Mouse (Mus musculus) heart, embryonic 16.5 days (tissue): ENCODE data around the gene Slc7a5. TPM values are rescaled to one million over a fixed set of nuclear protein-coding genes. Genes with fewer than 3 reads are reported as not detected.

Experiments used
- ATAC-seq: fragments of 200-750 bp; cut with Nextera tagmentation; replicated peaks from 2 replicates; pipeline ENCODE4 v1.8.0; 2017; ENCODE audit warnings: moderate number of reproducible peaks; ENCODE audit not compliant: insufficient read depth, low FRiP score; ENCODE audit errors: extremely low read depth
- H3K27ac ChIP-seq: fragments of 300-500 bp; sonication (generic); 2 replicates; pipeline ENCODE4 v1.5.1; 2014; ENCODE audit warnings: mild to moderate bottlenecking, low read length, control low read depth, moderate library complexity
- H3K27me3 ChIP-seq: fragments of 300-500 bp; sonication (generic); 2 replicates; pipeline ENCODE4 v1.6.1; 2014; ENCODE audit warnings: low read length, mixed read lengths; ENCODE audit not compliant: control insufficient read depth, insufficient read depth
- H3K36me3 ChIP-seq: fragments of 300-500 bp; sonication (generic); 2 replicates; pipeline ENCODE4 v1.6.1; 2014; ENCODE audit not compliant: control insufficient read depth, insufficient read depth
- H3K4me1 ChIP-seq: fragments of 300-500 bp; sonication (generic); 2 replicates; pipeline ENCODE4 v1.6.1; 2014; ENCODE audit warnings: low read length, mixed read lengths; ENCODE audit not compliant: control insufficient read depth, insufficient read depth
- H3K4me2 ChIP-seq: fragments of 300-500 bp; sonication (generic); 2 replicates; pipeline ENCODE4 v1.6.1; 2014; ENCODE audit warnings: low read depth, mild to moderate bottlenecking, control low read depth, low read length
- H3K4me3 ChIP-seq: fragments of 300-500 bp; sonication (generic); 2 replicates; pipeline ENCODE4 v1.5.1; 2014; ENCODE audit warnings: mild to moderate bottlenecking, control low read depth, low read length
- H3K9ac ChIP-seq: fragments of 300-500 bp; sonication (generic); 2 replicates; pipeline ENCODE4 v1.6.1; 2014; ENCODE audit warnings: low read length, control low read depth
- H3K9me3 ChIP-seq: fragments of 300-500 bp; sonication (generic); replicated peaks from 2 replicates; pipeline ENCODE4 v1.6.1; 2016; ENCODE audit warnings: low read length; ENCODE audit not compliant: control insufficient read depth
- WGBS: fragments of 180-500 bp; shearing (Covaris S2); extraction: QIAGEN DNeasy Blood & Tissue Kit; methylation state at CpG from one replicate; pipeline ENCODE4 v1.1.7; 2014; 5-methylcytosine and 5-hydroxymethylcytosine counted together
- polyA plus RNA-seq: library from polyadenylated mRNA; unstranded; fragments of >200 nt; fragmentation: Nextera tagmentation; extraction: Ambion mirVana; gene quantifications from 2 replicates; pipeline ENCODE4 v1.2.1, GENCODE M21; 2015

Slc7a5 gene
- polyA plus RNA-seq, 1 experiment from 2014 or later, result 14.4 TPM

DNA sequence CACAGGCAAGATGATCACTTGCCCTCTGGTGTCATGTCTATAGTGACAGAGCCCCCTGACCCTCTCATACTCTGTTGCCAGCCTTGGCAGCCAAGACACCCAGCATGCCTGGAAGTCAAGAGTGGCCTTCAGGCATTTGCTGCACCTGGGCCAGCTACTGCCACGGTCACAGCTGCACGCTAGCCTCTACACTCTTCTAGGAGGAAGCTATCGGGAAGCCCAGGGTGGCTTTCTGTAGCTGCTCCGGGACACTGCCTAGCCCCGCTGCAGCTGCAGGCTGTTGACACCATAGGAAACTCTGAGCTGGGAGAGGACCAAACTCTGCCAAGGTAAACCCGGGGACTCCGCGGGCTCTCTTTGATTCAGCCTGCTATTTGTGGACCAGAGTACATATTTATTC, 5.9 kb upstream of the Slc7a5 start:
- no peaks in the 10 kb centered on the region for H3K9me3 ChIP-seq
- H3K27me3 ChIP-seq, result no peaks in the 10 kb centered on the region; the same call in 1 of the 2 replicates
- no peak overlapping the region for H3K4me3 ChIP-seq
- H3K9ac ChIP-seq, result no peak overlapping the region
- no peak for ATAC-seq
- 75% methylated on average over 8 of the region's 8 CpGs for WGBS
- no peaks in the 10 kb centered on the region for H3K36me3 ChIP-seq
- H3K4me1 ChIP-seq, result peaks cover 3% of the 10 kb centered on the region; the same call in 1 of the 2 replicates
- no peak overlapping the region for H3K4me2 ChIP-seq
- H3K27ac ChIP-seq, result no peak overlapping the region

DNA sequence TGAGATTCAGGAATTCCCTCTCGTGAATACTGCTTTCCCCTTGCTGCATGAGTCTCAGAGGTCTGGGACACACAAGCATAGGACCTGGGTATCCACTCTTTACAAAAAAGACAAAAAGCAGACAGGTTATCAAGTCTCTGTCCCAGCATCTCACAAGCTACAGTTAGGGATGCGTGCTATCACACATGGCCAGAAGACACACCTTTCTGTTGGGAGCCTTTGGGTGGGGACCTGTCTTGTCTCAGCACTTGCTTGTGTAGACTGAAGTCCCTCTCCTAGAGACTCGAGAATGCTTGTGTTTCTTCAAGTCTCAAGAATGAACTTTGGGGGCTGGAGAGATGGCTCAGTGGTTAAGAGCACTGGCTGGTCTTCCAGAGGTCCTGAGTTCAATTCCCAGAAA, 5.3 kb upstream of the Slc7a5 start:
- no peaks in the 10 kb centered on the region for H3K9me3 ChIP-seq
- no peak overlapping the region for H3K4me3 ChIP-seq
- peaks cover 7% of the 10 kb centered on the region for H3K4me1 ChIP-seq
- 62% methylated on average over 3 of the region's 3 CpGs for WGBS
- no peak overlapping the region for H3K4me2 ChIP-seq
- H3K9ac ChIP-seq, result no peak overlapping the region
- no peaks in the 10 kb centered on the region for H3K36me3 ChIP-seq
- no peak overlapping the region for H3K27ac ChIP-seq
- ATAC-seq, result no peak
- H3K27me3 ChIP-seq, result no peaks in the 10 kb centered on the region; the same call in 1 of the 2 replicates

DNA sequence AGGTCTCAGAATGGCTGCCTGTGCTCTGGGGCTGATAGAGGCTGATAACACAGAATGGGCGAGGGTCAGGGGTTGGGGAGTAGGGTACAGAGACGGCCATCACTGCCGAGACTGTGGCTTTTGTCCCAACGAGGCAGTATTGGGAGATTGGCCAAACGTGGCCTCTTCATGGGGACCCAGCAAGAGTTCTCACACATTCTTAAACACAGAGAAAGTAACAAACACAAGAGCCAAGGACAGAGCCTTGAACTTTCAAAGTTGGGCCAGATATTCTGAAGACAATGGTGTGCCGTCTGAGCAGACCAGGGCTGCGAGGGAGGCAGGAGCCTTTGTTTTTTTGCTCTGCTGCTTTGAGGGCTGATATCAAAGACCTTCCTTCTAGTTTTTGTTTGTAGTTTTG, 4.5 kb upstream of the Slc7a5 start:
- no peak overlapping the region for H3K4me2 ChIP-seq
- no peaks in the 10 kb centered on the region; the same call in 1 of the 2 replicates for H3K27me3 ChIP-seq
- H3K36me3 ChIP-seq, result no peaks in the 10 kb centered on the region
- H3K9ac ChIP-seq, result no peak overlapping the region
- no peak overlapping the region for H3K4me3 ChIP-seq
- no peaks in the 10 kb centered on the region for H3K9me3 ChIP-seq
- ATAC-seq, result no peak
- H3K27ac ChIP-seq, result no peak overlapping the region
- WGBS, result 65% methylated on average over 7 of the region's 7 CpGs
- peaks cover 8% of the 10 kb centered on the region for H3K4me1 ChIP-seq

DNA sequence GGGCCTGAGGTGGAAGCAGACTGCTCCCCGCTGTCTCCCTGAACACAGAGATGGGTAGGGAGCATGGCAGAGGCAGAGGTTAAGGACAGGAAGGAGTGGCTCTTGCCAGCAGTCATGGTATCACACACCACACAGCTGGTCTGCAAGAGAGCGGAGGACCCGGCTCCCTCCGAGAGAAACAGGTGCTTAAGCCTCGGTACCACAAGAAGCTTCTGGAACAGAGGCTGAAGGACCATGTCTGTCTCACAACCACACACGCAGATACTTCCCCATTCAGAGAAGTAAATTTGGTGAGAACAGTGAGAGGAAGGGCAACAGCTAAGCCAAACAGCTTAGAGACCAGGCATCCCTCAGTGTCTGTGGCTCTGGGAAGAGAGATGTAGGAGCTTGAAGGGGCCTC, 3.9 kb upstream of the Slc7a5 start:
- H3K4me1 ChIP-seq, result peaks cover 13% of the 10 kb centered on the region
- 80% methylated on average over 6 of the region's 6 CpGs for whole genome bisulfite sequencing
- H3K27ac ChIP-seq, result no peak overlapping the region
- ATAC-seq, result no peak
- H3K27me3 ChIP-seq, result no peaks in the 10 kb centered on the region; the same call in 1 of the 2 replicates
- H3K4me3 ChIP-seq, result no peak overlapping the region
- H3K4me2 ChIP-seq, result no peak overlapping the region
- H3K9ac ChIP-seq, result no peak overlapping the region; the same call in 1 of the 2 replicates
- no peaks in the 10 kb centered on the region for H3K36me3 ChIP-seq
- H3K9me3 ChIP-seq, result no peaks in the 10 kb centered on the region

DNA sequence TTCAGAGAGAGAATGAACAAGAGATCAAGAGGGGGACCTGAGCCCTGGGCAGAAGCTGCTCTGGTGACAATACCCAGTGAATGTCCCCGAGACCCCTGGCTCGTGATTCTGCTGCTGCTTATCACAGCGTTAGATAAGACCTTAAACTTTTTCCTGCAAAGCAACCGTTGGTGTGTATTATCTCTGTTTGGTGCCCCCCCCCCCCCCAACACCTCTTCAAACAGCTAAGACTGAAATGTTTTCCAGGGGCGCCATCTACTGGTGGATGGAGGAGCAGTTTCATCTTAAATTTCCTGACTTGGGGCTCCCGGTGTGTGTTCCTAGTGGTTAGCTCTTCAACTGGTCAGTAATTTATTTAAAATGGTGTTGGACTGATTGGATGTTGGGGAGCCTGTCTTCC, 2.2 kb upstream of the Slc7a5 start:
- Histone ChIP-seq H3K4me1 (peaks cover 27% of the 10 kb centered on the region), H3K27ac (no peak overlapping the region), H3K36me3 (no peaks in the 10 kb centered on the region), H3K4me2 (no peak overlapping the region), H3K4me3 (no peak overlapping the region), H3K9ac (no peak overlapping the region), H3K9me3 (no peaks in the 10 kb centered on the region), H3K27me3 (no peaks in the 10 kb centered on the region; the same call in 1 of the 2 replicates)
- ATAC-seq, result no peak
- WGBS, result under 1% methylated on average over 6 of the region's 6 CpGs

DNA sequence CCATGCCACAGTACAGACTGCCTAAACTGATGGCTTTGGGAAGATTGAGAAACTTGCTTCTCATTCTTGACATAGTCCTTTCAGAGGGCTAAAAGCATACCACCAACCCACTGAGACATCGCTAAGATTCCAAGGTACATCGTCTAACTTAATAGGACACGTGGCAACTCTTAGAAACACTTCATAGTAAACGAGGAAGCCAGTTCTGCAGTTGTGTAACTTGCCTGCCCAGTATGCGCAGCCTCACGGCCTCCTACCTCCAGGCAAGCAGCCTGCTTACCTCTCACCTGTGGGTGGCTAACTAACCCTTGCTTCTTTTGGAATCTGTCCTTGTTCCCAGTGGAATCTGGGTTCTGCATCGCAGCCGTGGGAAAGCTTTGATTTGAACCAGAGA, 1.7 kb upstream of the Slc7a5 start:
- Histone ChIP-seq H3K36me3 (no peaks in the 10 kb centered on the region), H3K4me3 (no peak overlapping the region), H3K27ac (no peak overlapping the region), H3K4me2 (no peak overlapping the region), H3K4me1 (peaks cover 27% of the 10 kb centered on the region), H3K9me3 (no peaks in the 10 kb centered on the region), H3K9ac (no peak overlapping the region), H3K27me3 (no peaks in the 10 kb centered on the region; the same call in 1 of the 2 replicates)
- WGBS, result 46% methylated on average over 8 of the region's 8 CpGs
- no peak for ATAC-seq

DNA sequence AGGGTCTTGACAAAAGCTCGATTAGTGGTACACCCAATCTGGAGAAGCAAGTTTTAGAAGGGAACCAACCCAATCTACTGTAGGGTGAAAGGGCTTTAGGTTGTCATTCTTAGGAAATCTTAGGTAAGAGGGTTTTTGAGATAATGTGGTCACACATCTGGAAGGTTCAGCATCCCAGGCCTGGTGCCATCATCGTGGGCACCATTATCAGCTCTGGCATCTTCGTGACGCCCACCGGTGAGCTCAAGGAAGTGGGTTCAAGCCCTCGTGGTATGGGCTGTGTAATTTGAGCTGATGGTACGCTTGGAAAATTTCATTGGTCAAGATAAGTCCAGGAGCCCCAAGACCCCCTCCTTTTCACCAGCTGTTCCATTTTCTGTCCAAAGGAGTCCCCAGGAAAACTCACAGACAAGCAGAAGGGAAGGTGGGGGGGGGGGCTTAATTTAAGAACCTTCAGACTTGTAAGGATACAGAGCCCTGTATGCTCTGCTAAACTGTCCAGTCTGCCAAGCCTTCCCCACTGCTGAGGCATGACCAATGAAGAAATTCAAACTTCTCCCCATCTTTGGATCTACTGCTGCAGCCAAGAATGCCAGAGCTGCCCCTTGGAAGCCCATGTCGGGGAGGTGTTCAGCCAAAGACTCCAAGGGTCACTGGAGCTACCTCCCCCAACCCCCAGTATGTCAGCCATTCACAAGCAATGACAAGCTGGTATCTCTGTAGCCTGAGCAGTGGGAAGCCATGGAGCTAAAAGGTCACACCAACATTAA, 1.1 kb upstream of the Slc7a5 start:
- peaks cover 27% of the 10 kb centered on the region for H3K4me1 ChIP-seq
- no peaks in the 10 kb centered on the region for H3K36me3 ChIP-seq
- no peak overlapping the region for H3K27ac ChIP-seq
- H3K4me2 ChIP-seq, result peak overlapping the region; percentile 100
- no peak for ATAC-seq
- peak overlapping the region; percentile 58; the same call in 1 of the 2 replicates for H3K9ac ChIP-seq
- 38% methylated on average over 8 of the region's 8 CpGs for WGBS
- H3K4me3 ChIP-seq, result peak overlapping the region; percentile 74
- no peaks in the 10 kb centered on the region for H3K9me3 ChIP-seq
- no peaks in the 10 kb centered on the region; the same call in 1 of the 2 replicates for H3K27me3 ChIP-seq

DNA sequence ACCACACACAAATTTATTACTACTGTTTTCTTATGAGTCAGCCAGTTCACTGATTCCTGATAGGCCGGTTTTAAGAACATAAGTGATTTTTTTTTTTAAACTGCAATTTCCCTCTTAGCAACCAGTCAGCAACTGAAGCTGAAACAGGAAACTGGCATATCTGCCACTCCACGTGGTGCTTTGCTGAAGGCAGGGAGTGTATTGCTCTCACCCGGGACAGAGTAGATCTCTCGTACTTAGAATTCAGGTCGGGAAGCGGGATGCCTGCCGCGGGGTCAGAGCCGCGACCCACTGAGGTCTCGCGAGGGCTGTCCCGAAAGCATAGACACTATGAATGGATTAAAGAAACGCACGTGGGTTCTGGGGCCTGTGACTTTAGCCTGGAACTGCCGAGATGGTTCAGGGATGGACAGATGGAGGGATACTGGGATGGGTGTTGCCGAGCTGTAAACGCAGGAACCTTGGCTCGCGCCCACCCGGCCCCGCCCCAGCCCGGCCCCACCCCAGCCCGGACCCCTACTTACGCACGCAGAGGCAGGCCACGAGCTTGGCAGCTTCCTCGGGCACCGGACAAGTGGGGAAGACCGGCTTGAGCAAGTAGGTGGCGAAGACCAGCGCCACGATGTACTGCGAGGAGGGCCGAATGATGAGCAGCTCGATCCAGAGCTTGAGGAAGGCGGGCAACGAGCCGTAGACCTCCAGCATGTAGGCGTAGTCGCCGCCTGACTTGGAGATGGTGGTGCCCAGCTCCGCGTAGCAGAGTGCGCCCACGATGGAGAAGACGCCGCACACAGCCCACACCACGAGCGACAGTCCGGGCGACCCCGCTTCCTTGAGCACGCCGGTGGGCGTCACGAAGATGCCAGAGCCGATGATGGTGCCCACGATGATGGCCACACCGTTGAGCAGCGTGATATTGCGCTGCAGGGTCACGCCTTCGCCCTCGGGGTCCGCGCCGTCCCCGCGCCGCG, 667 bp downstream of the Slc7a5 start:
- Histone ChIP-seq H3K9me3 (no peaks in the 10 kb centered on the region), H3K9ac (peak overlapping the region; percentile 72), H3K4me3 (peak overlapping the region; percentile 74), H3K27ac (no peak overlapping the region), H3K4me2 (peak overlapping the region; percentile 100), H3K36me3 (no peaks in the 10 kb centered on the region), H3K4me1 (peaks cover 34% of the 10 kb centered on the region), H3K27me3 (no peaks in the 10 kb centered on the region; the same call in 1 of the 2 replicates)
- WGBS, result under 1% methylated on average over 72 of the region's 72 CpGs
- ATAC-seq, result peak; percentile 33
